Mouse (Mus musculus) ovary, postnatal 36 days (tissue): ENCODE results near the gene Nhsl2.

ENCODE experiments used
- DNase-seq: peaks from one replicate; pipeline ENCODE4 v3.0.0; 2022; ENCODE audit warnings: low spot score, mixed read lengths

Gene Nhsl2

DNA sequence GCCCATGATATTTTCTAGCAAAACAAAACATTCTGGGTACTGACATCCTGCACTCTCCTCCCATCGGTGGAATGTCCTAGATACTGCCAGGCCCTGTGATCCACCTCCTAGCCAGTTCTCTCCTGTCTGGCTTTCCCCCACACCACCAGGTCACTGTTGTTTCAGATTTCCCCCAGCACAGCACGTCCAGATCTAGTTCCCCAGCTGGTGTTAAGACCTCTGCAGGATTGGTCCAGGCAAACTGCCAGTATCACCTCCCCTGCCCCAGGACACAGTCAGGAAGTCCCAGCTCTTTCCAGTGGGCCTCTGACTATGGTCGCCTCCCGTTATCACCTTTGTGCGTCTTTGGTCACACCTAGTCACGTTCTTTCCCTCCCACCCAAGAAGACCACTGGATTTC is 134.5 kb downstream of the Nhsl2 start:
- no peak for DNase-seq

DNA sequence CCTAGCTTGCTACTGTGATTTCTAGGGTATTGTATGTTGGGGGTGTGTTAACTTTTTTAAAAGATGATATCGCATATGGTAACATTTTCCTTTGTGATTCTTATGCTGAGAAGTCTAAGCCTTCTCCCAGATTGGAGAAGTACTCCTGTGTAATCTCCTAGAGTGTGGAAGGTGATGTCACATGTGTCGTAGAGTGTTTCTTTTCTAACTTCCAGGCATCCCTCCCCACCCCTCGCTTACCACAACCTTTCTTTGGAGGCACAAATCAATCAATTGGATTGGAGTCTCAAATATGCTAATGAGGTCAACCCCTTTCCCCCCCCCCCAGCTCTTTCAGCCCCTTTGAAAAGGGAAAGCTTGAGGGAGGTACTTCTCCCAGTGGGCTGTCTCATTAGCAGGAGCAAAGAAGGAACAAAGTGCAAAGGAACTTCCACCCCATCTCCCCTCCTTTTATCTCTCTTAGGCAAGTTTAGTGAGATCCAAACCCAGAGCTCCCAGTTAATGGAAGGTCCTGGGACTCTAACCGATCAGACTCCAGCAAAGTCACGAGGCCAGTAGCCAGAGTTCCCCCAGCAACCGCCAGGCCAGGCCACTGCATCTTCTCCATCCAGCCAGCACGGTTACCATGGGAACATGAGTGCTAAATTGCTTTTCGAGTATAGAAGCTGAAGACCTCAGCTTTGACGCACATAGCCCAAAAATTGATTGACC is 137.6 kb downstream of the Nhsl2 start:
- no peak for DNase-seq

DNA sequence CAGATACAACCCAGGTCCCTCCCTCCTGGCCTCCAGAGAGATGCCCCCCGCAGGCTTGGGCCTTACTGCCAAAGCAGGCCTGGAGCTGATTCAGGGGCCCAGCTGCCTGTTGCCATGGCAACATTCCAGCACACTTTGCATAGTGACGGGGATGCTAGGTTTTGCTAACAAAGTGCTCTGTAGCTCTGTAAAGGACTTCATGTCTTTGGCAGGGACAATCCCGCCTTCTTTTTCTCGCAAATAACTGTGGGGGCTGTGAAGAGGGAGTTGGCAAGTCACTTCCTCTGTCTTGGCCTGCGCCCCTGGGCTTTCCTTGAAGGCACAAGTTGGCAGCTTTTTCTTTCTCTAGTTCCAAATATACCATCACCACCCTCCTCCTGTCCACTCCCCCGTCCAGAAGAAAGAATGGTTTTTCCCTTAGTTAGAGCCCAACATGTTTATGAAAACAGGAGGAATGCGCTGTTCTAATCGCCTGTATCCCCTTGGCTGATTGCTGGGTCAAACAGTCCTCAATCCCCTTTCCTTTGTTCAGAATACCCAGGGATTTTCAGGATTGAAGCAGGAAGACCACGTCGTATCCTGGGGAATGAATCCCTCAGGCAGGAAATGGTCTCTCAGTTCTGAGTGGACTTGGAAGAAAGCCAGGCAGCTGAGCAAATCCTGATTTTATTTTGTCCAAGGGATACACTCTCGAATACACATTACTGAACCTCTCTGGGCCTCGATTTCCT is 144.8 kb downstream of the Nhsl2 start:
- DNase-seq = peak; percentile 36

DNA sequence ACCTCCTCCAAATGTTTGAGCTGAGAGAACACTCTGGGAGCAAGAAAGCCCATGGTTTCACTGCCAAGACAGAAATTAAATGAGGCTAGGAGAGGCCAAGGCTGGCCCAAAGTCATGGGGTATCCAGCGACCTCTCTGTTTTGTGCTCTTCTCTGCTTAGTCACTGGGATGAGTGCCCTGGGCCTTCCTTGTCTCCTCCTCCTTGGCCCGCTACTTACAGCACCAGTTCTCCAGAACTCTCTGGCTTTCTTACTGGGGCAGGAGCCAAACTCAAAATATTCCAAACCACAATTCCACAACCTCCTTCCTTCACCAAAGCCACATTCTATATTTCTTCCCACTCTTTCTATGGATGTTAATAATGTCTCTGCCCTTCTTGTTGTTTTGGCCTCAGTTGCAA is 147.5 kb downstream of the Nhsl2 start:
- DNase-seq = no peak

DNA sequence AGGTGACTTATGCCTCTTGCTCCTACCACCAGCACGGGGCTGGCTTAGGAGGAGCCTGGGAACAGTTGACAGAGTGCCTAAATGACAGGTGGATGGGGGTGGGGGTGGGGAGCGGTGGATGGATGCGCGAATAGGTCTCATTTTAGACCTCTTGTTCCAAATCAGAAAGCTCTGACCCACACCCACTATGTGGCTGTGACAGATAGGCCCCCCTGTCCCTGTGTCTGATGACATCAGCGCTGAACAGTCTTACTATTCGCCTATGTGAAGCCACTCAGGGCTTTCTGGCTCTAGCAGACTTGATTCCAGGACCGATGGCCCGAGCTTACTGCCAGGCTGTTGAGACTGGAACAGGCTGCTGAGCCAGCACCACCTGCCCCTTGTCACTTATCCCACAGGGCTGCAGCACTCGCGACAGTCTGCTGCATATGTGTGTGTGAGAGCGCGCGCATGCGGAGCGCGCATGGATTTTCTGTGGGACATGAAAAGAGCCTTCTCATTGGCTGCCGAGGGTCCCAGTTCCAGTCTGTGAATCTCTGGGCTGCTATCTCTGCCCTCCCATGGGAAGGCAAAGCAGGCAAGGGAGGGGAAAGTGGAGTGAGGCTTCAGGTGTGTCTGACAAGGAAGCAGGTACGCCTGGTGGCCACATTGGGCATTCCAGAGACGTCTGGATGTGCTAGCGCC is 154.6 kb downstream of the Nhsl2 start:
- DNase-seq = no peak

DNA sequence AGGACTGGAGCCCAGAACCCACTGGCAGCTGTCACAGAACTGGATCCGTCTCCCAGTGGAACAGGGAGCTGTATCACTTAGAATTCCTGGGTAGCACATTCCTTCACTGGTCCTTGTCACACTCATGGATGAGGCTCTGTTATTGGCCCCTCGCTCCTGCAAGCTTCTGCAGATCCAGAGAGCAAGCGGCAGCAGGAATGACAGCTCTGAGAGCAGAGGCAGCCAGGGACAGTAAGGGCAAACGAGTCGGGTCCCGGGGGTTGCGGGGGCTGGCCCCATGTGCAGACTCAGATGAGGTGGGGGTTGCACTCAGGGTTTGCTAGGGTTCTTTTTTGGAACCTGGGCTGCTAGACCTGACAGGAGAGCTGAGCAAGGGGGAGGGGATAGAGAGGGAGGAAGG is 155.2 kb downstream of the Nhsl2 start:
- no peak for DNase-seq

DNA sequence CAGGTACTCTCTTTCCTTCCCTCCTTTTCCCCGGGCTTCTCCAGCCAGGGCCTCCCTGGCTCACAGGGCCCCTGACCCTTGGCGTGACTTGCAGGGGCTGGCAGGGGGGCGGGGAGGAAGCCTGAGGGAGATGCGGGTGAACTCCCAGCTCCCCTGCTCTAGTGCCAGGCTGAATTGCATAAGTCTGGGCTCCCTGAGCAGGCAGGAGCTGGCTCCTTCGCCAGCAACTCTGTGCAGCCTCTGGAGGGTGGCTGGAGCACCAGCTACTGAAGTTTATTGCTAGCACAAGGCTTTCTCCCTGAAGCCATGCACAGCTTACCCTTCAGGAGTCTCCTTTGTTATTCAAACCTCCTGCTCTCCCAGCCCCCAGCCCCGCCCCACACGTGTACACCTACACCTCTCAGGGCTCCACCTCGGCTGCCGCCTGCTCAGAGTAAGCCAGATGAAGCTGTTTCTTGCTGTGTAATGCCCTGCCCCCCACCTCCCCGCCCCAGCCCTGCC is 156.0 kb downstream of the Nhsl2 start:
- DNase-seq = peak; percentile 14

DNA sequence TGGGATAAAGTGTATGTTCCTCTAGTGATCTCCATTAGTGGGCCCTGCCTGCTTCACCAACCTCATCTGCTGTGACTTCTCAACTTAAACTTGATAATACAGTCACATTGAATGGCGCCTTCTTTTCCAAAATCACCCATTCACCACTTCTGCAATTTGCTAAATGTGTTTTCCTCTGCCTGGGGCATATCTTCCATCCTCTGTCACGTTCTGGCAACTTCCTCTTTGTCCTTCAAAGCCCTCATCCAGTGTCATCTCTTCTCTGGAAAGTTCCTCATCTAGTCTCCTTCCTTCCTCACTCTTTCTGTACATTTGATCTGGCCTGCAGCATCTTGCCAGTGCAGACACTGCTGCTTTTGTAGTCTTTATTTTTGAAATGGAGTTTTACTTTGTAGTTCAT is 158.8 kb downstream of the Nhsl2 start:
- DNase-seq = no peak

DNA sequence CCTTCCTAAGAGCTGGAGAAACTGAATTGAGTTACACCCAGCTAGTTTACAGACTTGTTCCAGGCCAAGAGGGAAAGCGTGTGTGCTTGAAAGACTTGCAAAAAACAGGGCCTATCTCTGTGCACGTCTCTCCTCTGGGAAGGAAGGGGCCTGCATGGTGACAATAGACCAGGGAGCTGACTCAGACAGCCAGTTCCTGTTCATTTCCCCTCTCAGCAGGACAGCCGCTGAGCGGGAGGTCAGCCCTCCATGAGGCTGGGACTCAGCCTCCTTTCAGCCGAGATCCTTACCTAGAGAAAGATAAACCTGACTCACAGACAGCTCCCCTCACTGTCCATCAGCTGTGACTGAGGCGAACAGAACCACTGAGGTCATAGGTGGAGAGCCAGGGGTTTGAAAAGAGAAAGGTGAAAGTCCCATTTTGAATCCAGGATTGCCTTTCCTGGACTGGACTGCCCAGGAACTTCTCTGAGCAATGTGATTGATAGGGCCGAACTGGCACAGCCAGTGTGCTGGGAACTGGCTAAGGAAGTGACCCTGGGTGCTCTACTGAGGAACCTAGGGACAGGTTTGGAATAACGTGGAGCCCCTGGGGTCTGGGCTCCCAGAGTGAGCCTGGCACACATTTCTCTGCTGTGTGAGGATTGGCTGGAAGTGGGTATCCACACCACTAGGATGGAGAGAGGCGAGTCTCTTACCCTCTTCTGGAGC is 168.2 kb downstream of the Nhsl2 start:
- no peak for DNase-seq

DNA sequence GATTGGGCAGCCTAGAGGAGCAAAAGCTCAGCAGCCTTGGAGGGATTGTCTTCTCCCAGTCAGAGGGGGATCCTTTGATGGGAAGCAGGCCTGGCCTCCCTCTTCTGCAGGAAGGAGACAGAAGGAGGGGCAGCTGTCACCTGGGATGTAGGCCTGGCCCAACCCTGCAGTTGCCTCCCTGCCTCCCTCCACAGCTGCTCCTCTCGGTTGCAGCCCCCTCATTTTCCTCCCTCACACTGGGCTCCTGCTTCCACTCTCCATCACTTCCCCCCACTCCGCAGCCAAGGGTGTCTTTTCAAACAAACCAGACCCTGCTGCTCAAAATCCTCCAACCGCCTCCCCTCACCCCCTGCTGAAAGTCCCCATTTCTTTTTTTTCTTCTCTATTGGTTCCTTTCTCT is 169.7 kb downstream of the Nhsl2 start:
- no peak for DNase-seq

DNA sequence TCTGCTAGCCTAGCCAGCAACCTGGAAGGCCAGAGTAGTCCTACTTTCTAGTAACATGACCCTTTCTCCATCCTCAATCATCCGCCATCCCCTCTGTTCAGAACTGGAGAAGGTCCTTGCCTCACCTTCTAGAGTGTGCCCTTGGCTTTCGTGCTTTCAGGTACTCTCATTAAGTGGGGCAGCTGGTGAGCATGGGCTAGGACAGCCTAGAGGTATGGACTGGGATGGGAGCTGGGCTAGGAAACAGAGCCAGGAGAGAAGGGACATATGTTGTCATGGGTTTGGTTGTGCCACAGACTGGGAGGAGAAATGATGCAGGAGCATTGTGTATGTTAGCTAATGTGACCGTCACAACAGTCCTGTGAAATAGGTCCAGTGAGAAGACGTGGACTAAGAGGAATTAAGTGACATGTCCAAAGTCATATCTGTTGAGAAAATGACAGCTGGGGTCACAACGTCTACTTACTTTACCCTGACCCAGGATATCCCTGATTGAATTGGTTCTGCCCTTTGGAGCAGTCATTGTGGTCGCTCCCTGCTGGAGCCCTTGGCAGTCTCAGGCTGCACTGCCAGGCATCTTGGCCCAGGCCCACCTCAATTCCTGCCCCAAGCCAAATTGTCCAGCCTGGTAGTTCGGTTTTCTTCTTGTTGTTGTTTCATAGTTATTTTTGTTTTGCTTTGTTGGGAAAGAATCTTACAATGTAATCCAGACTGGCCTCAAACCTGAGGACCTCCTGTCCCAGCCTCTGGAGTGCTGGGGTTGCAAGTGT is 170.5 kb downstream of the Nhsl2 start:
- DNase-seq = no peak

DNA sequence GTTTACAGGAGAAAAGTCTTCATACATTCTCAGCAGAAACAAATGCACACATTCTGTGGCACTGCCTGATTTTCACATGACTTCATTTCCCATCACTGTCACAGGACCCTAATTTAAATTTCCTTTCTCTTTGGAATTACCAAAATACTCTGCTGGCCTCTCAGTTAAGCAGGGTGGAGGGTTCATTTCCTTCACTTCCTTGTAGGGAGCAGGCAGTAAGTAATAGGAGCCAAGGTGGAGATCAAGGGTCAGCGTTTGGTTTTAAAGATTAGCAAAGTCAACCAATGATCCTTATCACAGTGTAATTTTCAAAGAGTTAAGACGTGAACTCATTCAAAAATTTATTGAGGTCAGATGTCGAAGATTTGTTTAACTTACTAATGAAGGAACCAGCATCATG is 175.8 kb downstream of the Nhsl2 start:
- DNase-seq = no peak

DNA sequence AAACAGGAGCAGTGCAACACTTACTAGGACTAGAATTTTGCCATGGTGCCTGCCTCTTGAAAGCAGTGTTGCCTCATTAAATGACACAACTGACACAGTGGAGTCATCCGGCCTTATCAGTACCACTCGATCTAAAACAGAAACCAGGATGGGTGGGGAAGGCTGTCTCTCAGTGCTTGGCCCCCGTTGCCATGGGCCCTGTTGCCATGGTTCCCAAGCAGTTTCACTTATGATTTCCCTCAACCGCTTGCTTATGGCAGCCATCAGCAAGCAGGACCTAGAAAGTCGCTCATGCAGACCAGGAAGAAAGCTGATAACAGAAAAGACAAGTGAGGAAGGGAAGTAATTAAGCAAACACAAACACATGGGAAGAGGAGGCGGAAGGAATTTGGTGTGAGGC is 182.7 kb downstream of the Nhsl2 start:
- no peak for DNase-seq

DNA sequence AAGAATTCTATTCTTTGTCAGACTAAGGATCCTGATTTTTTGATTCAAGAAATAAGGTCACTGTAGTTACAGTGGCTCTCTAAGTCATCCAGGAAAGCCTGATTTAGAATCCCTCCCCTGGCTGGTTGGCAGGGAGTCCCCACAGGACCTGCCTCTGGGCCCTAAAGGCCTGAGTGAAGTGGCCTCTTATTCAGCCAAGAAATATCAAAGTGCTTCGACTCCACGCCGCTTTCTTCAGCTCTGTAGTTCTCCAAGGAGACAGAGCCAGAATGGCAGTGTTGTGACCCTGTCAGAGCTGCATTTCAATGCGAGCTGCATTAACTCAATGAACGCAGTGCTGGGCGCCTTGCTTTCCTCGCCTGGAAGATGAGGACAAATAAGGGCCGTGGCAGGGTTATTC is 183.2 kb downstream of the Nhsl2 start:
- no peak for DNase-seq

DNA sequence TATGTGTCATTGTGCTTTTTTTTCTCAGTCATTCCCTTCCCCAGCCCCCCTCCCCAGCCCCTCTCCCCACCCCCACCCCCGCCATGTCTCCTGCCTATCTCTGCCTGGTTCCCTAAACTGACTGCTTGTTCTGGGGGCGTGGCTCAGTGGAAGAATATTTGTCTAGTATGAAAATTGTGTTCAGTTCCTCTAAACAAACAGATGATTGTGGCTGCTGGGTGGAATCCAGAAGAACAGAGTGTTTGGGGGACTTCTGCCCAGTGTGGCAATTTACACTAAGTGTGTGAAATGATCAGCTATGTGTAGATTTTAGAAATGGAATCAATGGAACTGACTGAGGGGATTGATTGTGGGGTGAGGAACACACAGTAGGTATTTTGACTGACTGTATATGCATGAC is 184.4 kb downstream of the Nhsl2 start:
- no peak for DNase-seq

DNA sequence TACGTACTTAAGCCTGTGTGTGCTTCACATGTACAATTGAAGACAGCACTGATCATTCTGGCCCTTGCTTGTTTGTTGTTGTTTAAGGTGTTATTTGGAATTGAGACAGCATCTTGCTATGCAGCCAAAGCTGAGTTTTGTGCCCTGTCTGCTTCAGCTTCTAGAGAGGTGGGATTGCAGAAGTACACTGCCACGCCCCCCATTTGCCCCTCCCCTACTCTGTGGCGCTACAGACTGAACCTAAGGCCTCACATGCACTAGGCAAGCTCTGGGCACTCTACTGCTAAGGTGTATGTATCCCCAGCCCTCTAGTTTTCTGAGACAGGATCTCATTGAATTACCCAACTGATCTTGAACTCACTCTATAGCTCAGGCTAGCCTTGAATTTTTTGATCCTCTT is 186.5 kb downstream of the Nhsl2 start:
- no peak for DNase-seq

DNA sequence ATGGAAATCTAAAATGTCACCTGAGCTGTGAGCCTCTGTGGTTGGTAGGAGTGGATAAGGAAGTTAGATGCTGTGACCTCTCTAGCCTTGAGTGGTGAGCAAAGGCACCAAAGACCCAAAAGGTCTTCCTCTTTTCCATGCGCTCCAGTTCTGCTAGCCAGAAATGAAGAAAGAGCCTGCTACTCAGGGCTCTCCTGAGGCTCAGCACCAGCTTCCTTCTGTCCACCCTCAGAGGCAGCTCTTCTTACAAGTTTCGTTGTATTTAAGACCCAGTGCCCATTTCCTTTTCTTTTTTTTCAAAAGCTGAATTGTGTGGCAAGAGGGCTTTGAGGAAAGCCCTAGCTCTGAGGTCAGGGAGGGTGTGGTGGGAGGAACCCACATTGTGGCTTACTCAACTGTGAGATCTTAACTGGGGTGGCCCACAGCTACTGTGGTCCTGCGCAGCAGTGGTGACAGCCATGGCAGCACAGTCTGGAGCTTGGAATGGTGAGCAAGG is 187.7 kb downstream of the Nhsl2 start:
- no peak for DNase-seq

DNA sequence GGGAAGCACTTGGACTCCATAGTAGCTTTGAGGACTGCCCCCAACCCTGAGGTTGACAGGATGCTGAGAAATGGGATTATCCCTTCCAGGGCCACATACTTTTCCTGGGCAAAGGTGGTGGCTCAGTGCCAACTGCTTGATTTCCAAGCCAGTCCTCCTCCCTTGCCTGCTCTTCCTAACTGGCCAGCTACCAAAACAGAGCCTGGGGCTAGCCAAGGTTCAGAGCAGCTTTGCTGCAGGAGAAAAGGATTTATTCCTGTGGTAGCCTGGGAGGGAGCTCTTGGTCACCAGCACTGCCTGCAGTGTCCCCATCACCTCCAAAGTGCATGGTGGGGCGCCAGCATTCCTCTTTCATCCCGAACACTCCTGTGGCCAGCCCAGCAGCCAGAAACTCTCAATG is 188.3 kb downstream of the Nhsl2 start:
- peak; percentile 38 for DNase-seq

DNA sequence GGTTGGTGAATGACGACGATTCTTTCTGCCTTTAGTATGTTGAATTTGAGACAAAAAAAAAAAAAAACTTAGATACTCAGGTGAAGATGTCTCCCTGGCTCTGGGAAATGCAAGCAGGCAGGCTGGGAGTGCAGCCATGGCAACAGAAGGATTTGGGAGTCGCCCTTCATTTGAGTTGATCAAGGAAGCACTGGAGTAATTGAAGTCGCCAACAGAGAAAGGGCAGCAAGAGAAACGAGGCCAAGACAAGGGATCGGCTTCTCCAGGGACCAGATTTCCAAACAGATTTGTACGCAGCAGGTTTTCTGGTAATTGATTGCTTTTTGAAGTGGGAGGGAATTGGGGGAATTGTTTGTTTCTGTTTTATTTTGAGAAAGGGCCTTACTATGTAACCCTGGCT is 192.4 kb downstream of the Nhsl2 start:
- DNase-seq = no peak

DNA sequence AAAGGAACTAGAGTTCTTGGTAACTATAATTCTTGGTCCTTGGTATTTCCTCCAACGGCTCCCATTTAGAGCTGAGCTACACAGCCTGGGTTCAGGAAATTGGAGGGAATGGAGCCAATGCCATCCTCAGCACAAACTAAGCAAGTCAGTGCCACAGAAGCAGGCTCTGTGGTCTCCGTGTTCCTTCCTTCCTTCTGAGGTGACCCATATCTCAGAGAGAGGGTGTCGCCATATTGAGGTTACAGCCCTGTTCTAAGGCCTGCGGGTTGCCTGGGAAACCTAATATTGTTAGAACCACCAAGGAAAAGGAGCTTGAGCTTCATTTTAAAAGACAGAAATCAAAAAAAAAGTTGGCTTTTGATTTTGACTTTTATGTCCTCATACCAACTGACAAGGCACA is 193.2 kb downstream of the Nhsl2 start:
- DNase-seq = no peak

DNA sequence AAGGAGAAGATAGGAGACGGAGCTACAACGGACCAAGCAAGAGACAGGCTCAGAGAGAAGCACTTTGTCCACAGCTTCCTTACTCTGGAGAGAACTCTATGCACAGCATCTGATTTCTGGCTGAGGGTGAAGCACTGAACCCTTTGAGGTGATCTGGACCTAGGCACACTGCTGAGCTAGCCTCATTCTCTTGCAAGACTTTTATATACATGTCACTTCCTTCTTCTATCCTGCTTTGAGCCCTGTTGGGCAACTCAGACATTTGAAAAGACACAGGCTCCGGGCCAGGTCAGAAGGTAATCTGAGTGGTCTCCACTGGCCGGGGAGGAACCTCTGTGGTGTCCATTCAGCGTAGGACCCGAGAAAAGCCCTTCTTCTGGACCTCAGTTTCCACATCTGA is 201.4 kb downstream of the Nhsl2 start:
- DNase-seq = no peak

DNA sequence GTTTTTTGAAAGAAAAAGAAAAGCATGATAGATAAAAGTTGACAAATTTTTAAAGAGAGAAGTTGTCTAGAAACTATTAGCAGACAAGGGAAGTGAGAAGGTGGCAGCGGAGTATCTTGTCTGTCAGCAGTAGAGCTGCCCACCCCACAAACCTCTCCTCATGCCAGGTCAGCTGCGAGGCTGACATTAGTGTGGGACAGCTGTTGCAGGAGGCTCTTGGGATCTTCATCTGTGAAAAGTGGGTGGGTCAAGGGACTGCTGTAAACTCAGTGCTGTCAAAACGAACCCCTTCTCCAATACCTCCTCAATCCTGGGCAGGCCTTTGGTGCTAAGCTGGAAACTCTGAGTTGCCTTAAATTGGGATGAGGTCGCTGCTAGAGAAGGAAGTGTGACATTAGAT is 202.0 kb downstream of the Nhsl2 start:
- DNase-seq = no peak
